Mouse (Mus musculus): ENCODE results near the gene Bmper.

Gene Bmper

GRCm38 (mm10) chr9:23297491-23298170 is 74.8 kb downstream of the Bmper start:
- DNase-seq (ENCODE audit: extremely low read depth, low read depth) = no peak

- no peak for DNase-seq (ENCODE audit: extremely low read depth, low read depth)
Observed at GRCm38 (mm10) chr9:23300376-23300775, 77.5 kb downstream of the Bmper start.

GRCm38 (mm10) chr9:23305681-23306080 is 82.8 kb downstream of the Bmper start:
- DNase-seq (ENCODE audit: extremely low read depth, low read depth) = no peak

DNA sequence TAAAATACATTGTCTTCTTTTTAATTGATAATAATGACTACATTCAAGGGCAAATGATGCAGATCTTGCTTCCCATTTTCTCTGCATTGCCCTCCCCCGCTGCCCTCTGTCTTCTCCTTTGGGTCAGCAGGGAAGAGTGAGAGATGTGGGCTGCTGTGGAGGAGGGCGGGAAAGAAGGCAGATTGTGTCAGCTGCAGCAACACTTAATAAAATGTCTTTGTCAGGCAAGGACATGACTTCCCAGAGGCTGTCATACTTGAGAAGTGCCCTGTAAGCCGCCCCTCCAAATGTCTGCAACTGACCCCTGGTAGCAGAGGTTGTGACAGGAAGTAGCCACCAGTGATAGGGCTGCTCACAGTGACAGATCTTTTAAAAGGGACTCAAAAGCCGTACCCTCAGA is 83.3 kb downstream of the Bmper start:
- DNase-seq (ENCODE audit: extremely low read depth, low read depth) = no peak

GRCm38 (mm10) chr9:23307835-23308234 is 85.0 kb downstream of the Bmper start:
- no peak for DNase-seq (ENCODE audit: extremely low read depth, low read depth)

- no peak for DNase-seq (ENCODE audit: extremely low read depth, low read depth)
Observed at GRCm38 (mm10) chr9:23310953-23311352, 88.1 kb downstream of the Bmper start.

DNA sequence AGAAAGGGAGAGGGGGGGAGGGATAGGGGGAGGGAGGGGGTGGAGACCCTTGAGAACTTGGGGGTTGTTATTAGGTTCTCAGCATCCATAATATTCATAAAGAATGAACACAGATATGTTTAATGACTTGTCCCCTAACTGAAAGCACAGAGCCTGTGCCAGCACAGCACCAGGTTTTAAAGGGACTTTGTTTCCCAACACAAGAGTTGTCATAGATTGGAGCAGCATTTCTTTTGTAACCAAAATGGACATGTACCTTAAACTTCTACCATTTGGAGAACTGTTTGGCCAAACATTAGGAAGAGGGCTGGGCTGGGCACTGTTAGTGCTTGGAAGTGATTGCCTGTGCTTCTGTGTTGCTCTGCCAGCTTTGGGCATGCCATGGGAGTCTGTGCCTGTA is 89.1 kb downstream of the Bmper start:
- no peak for DNase-seq (ENCODE audit: extremely low read depth, low read depth)

GRCm38 (mm10) chr9:23312877-23313276 is 90.0 kb downstream of the Bmper start:
- DNase-seq (ENCODE audit: extremely low read depth, low read depth) = no peak

- no peak for DNase-seq (ENCODE audit: extremely low read depth, low read depth)
Observed at GRCm38 (mm10) chr9:23315631-23316330, 92.9 kb downstream of the Bmper start.

GRCm38 (mm10) chr9:23327830-23328229 is 105.0 kb downstream of the Bmper start:
- DNase-seq (ENCODE audit: extremely low read depth, low read depth) = no peak

DNA sequence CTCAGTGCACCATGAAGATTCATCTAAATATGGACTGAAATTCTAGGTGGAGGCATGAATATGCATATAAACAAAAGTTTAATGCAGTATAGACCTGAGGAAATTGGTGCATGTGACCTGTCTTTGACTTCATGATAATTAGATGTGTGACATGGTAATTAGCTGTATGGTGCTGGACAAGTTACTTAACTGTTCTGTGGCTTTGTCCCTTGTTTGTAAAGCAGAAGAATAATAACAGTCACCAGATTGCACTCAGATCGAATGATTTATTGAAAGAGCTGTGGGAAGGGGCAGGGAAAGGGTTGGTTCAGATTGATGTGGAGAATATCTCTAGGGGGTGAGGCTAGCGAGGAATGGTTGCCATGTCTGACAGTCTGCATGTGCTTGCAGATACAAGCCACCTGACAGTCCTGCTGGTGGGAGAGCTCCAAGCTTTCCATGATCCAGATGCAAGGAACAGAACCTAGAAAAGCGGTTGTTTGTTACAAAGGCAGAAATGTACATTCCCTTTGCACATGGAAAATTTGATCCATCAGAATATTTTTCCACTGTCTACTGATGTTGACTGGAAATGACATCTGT is 110.3 kb downstream of the Bmper start:
- no peak for DNase-seq (ENCODE audit: extremely low read depth, low read depth)

- DNase-seq (ENCODE audit: extremely low read depth, low read depth) = no peak
Observed at GRCm38 (mm10) chr9:23340551-23340950, 117.7 kb downstream of the Bmper start.

DNA sequence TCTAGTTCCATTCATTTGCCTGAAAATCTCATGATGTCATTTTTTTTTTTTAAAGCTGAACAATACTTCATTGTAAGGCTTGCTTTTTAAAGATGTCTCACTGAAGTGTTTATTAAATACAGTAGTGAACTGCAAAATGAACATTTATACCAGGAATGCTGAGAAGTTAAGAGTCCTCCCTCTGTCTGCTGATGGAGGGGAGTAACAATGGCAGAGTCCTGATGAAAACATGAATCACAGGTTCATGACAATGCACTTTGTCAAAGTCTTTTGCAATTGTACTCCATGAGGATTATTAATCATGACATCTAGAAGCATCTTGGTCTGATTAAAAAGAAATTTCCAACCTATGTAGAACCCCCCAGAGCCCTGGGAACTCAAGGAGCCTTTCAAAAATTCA is 118.4 kb downstream of the Bmper start:
- DNase-seq (ENCODE audit: extremely low read depth, low read depth) = no peak

DNA sequence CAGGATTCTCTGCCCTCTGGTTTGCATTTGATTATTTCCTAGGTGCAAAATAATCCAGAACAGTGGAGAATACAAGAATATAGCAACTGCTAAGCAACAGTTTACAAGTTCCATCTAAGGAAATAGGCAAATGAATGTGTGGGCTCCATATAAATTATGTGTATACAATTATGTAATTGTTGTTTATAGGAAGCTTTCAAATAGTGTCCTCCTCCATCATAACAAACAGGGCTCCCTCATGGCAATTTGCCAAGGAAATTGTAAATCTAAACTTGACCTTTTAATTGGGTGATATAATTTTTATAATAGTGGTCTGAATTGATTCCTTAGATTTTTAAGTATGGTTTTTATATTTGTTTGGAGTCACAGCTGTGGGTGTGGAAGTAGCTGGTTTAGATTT is 121.5 kb downstream of the Bmper start:
- DNase-seq (ENCODE audit: extremely low read depth, low read depth) = no peak

GRCm38 (mm10) chr9:23345093-23345844 is 122.4 kb downstream of the Bmper start:
- DNase-seq (ENCODE audit: extremely low read depth, low read depth) = no peak

GRCm38 (mm10) chr9:23349603-23350002 is 126.7 kb downstream of the Bmper start:
- no peak for DNase-seq (ENCODE audit: extremely low read depth, low read depth)

DNA sequence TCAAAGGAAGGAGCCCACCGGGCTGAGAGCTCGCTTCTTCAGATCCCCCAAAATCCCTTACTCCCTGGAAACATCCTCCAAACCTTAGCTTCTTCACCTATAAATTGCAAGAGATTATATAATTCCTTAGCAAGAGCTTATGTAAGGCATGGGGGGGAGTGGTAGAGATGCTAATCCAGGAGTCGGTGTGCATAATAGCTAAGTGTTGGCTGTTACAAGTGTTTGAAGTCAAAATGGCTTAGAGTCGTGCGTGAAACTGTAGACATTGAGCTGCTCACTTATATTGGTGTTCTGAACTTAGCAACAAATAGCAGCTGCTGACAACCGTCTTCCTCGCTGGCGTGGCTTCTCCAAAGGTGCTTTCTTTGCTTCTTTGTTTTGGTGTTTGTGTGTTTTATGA is 128.5 kb downstream of the Bmper start:
- DNase-seq (ENCODE audit: extremely low read depth, low read depth) = no peak

- no peak for DNase-seq (ENCODE audit: extremely low read depth, low read depth)
Observed at GRCm38 (mm10) chr9:23352396-23352795, 129.5 kb downstream of the Bmper start.

GRCm38 (mm10) chr9:23354201-23354820 is 131.4 kb downstream of the Bmper start:
- DNase-seq (ENCODE audit: extremely low read depth, low read depth) = no peak

GRCm38 (mm10) chr9:23358108-23358507 is 135.2 kb downstream of the Bmper start:
- DNase-seq (ENCODE audit: extremely low read depth, low read depth) = no peak

GRCm38 (mm10) chr9:23363139-23363538 is 140.3 kb downstream of the Bmper start:
- no peak for DNase-seq (ENCODE audit: extremely low read depth, low read depth)

- DNase-seq (ENCODE audit: extremely low read depth, low read depth) = no peak
Observed at GRCm38 (mm10) chr9:23363540-23363939, 140.7 kb downstream of the Bmper start.

Data from MEL-GATA-1-ER (cell line).